Mouse (Mus musculus): ENCODE measurements at regions not wholly inside any gene's neighbourhood (a gene's known extent, or its start where the extent isn't known, plus 50 kb on each side); places are given as distances from the start of the nearest gene placed in this dataset.

GRCm38 (mm10) chr15:21995121-21995826, 553.5 kb upstream of the Cdh18 start:
- TF ChIP-seq CTCF (IDR thresholded peaks at IDR 0.05; ENCODE audit: low read depth, low read length): no peak
- TF ChIP-seq POLR2A (IDR thresholded peaks at IDR 0.05; ENCODE audit: extremely low read depth, insufficient read depth, low read length): no peak
